Mouse (Mus musculus) right cerebral cortex, postnatal 36 days (tissue): Measurements from ENCODE around the gene Astn2.

Source experiments
- DNase-seq, 2 experiments: peaks; one replicate each; pipeline ENCODE4 v3.0.0; 2022; ENCODE audit warnings: low spot score in 2 of 2, mixed read lengths in 1 of 2

Astn2 gene

DNA sequence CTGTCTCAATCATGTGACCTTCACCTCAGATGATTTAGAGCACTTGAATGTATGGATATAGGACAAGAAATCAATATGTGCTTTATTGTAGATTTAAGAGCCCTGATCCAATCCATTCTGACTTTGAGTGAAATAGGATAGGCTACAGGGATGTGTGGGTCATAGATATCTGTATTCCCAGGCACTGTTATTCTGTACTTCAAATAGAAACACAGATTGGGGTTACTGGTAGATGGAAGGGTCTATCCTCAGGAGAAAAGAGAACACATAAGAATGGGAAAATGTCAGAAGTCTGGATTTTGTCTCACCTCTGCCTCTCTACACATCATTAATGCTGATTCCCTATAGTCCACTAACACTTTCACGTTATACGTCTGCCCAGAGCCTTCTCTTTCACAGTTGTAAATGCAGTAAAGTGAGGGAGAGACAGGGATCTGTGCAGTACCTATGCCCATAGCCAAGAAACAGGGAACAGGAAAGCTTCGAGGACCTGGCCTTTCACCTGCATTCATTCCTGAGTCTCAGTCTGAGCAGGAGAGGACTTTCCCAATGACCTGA lies 981.3 kb downstream of the Astn2 start:
- no peak for DNase-seq

DNA sequence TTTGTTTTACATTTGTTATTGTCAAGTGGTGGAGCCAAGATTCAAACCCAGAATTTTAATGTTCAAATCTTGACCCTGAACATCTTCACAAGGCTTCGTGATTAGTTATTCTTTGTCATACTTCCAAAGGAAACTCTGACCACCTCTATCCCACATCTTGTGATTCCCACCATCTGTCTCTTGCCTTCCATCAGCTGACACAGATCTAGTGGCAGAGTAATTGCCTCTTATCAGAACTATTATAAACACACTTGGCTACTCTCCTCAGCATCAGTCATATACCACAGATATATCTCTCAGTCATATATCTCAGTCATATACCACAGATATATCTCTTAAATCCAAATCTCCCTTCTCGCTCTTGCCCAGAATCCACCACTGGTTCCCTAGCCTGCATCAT lies 983.1 kb downstream of the Astn2 start:
- no peak for DNase-seq

DNA sequence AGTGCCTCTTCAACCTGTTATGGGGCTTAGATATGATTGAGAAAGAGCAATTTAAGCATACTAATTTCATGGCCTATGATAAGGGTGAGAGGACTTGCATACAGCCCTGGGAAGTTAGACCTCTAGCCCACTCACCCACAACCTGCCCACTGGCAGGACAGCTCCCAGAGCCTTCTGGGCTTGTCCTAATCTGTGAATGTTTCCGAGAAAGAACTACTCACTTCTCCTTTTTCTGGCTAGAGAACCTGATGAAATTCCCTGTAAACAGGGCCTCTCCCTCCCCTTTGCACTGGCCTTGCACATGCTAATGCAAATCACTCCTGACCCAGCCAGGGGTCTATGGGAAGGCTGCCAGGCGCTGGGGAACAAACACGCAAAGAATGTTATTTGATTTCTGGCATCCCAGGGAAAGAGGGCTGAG lies 983.9 kb downstream of the Astn2 start:
- no peak for DNase-seq

DNA sequence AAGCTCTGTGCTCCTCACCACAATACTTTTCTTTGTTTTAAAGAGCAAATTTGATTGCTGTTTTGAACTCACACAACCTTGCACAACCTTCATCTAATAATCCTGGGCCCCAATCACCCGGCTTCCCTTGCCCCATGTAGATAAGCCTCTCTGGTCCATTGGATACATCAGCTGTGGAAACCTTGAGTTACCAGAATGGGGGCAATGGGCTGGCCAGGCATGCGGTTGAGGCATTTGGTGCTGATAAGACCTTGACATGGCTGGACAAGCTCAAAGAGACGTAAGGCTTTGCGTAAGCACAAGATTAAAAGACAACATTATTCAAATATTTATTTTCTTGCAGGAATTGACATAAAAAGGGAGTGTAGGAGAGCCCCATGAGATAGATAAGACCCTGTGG lies 988.9 kb downstream of the Astn2 start:
- DNase-seq: no peak

DNA sequence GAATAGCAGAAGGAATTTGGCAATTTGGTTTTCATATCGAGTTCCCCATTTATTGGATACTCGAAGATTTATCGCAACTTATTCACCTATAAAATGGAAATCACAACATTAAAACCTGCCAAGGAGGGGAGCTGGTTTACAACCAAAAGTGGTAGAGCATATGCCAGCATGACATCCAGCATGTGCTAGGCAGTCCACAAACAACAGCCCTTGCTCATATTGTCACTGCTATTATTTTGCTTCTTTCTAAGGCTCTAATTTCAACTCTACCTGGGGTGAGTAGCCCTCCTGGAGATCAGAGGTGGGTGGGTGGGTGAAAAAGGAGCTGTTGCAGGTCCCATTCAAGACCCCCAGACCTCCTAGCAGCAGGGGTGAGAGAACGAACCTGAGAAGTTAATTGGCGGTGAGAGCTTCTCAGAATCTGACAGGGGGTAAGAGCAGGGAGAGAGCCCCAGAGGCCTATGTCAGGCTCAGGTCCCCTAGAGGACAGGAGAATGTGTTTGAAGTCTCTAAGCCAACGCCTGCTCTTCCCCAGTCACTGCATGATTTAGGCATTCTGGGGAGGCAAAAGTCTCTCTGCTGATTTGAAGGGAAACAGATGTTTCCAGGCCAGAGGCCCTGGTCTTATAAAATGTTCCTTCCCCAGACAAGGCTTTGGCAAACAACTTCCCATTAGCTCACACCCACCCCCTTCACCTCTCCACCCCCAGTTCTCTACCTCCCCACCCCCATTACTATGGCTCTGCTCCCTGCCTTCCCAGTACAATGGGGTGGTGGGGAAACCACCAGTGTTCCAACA lies 1001.4 kb downstream of the Astn2 start:
- no peak for DNase-seq

DNA sequence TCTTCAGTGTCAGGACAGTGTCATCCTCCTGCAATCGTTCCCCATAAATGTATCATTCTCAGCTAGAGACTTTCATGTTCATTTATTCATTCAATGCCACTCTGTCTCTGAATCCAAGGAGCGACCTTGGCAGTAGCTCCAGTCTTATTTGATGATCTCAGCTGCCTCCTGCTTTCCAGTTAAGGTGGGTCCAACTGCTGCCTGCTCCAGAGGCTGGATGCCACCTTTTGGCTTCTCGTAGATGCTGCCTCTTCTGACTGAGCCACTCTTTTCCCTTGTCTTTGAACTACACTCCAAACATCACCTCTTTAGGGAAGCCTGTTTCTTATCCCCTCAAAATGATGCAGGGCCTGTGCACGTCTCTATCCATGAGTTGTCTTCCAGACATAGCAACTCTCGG lies 1002.1 kb downstream of the Astn2 start:
- DNase-seq: no peak

GRCm38 (mm10) chr4:65399457-65399856 lies 1005.0 kb downstream of the Astn2 start:
- DNase-seq: no peak

GRCm38 (mm10) chr4:65396806-65397205 lies 1007.6 kb downstream of the Astn2 start:
- peak in 1 of 2 experiments; percentile 7 for DNase-seq

GRCm38 (mm10) chr4:65391001-65391400 lies 1013.4 kb downstream of the Astn2 start:
- no peak for DNase-seq

DNA sequence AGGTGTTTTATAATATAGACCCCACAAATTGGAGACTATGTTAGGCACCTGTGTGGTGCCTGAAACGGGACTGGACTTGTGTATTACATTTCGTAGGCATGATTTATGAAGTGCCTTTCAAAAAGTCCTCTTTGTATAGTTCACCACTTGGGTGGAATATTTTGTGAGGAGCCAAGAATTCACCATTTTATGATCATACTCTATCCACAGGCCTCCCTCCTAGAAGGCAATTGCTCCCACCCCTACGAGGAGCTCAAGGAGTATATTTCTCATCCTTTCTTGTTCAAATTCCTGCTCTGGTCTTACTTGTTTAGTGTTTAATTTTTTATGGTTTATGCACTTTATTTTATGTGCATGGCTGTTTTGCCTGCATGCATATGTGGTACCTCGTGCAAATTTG lies 1021.3 kb downstream of the Astn2 start:
- no peak for DNase-seq

DNA sequence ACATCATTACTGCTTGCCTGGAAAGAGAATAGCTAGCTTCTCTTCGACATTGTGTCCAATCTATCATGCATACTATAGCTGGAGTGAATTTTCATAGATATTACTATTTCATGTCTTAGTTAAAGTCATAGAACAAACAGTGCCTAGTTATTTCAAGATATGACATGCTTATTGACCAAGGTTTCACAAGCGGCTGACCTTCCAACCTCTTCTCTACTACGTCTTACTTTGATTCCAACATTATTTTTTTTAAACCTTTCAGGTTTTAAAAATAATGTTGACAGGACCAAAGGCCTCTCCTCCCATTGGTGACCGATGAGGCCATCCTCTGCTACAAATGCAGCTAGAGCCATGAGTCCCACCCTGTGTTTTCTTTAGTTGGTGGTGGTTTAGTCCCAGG lies 1025.0 kb downstream of the Astn2 start:
- no peak for DNase-seq

- no peak for DNase-seq
These were observed 1027.8 kb downstream of the Astn2 start for GRCm38 (mm10) chr4:65376571-65376970.

DNA sequence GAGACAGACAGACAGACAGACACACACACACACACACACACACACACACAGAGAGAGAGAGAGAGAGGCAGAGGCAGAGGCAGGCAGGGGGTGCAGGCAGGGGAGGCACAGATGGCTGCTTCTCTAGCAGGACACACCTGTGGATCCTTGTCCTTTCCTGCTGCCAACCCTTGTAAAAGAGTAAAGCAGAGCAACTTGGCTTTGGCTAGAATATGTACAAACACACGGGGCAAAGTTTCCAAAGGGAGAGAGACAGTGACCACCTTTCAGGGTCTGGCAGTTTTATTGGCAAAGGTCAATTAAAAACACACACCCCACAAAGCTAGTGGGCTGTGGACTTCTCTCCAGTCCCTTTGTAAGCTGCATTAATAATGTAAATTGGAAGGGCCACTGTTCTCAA lies 1030.6 kb downstream of the Astn2 start:
- DNase-seq: no peak

DNA sequence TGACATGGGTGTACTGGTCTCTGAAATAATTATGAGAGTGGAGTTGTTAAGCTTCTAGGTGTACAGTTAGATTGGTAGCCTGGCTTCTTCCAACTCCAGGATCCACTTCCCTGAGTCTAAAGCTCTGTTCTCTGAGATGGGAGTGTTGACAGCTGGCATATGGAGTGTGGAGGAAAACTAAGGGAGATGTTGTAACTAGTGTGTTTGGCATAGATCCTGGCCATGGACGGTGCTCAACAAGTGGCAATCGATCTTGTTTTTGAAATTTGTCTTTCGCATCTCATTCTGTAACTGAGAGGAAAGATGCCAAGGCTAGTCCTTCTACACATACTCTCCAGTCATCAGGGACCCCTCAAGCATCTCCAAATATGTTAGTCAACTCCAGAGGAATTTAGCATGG lies 1031.7 kb downstream of the Astn2 start:
- no peak for DNase-seq

- DNase-seq: no peak
These were observed 1037.3 kb downstream of the Astn2 start for GRCm38 (mm10) chr4:65367135-65367534.

DNA sequence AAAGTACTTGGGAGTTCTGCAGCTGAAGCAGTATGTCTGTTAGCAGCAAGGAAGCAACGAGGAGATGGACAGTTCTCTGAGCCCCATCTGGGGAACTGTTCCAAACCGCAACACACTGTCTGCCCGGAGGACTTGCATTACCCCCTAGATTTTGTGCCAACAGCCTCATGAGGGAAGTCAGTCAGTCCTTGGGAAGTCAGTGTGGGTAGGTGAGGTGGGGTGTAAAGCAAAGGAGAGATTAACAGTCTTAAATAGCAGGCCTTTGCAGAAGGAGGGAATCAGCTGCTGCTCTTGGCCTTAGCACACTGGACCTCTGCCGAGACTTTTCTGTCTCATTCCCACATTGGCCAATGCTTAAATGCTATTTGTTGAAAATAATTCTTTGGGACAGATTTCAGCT lies 1049.8 kb downstream of the Astn2 start:
- DNase-seq: no peak

DNA sequence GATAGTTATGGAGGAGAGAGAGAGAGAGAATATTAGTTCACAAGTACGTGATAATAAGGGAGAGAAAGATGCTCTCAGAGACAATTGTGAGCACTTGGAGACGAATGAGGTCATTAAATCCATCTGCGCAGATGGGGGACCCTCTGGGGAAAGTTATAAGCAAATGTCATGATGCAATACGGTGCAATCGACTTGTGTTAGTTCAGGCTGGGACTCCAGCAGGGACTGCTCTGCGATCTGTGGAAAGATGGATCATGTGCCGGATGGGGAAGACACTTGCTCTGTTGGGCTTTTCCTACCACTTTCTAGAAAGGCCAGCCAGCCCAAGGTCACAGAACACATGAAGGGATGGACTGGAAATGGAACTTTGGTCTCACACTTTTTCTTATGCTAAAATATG lies 1053.9 kb downstream of the Astn2 start:
- DNase-seq: no peak

DNA sequence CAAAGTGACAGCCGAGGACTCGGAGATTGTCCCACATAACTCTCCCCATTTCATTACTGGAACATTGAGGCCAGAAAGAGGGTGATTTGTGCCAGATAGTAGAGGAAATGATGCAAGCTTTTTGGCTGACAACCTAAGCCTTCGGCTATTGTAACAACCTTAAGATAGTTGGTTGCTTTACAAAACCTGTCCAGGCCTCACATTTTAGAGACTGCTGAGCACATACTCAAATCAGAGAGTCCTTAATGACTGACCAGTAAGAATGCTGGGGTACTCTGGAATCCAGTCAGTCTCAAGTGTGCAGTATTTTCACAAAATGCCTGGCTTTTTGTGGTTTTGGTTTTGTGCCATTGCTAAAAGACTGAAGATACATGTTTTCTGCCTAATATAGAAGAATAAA lies 1062.6 kb downstream of the Astn2 start:
- no peak for DNase-seq

DNA sequence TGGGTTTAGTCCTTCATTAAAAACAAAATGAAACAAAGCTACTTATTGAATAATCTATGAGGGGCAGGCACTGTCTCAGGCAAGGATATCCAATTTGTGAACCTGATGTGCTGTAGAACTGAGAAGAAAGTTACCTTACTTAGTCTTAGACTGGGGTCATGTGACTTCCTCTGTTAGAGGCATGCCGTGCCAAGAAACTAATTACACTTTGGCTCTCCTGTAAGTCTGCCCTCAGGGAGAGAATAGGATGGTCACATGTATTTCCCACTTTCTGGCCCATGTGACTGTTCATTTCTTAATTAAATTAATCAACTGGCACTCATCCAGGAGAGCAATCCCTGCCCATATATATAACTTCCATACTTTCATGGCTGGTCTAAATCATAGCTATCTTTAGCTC lies 1070.7 kb downstream of the Astn2 start:
- no peak for DNase-seq
